ENCODE assay signal across 9 mouse cellular contexts in the genomic region with DNA sequence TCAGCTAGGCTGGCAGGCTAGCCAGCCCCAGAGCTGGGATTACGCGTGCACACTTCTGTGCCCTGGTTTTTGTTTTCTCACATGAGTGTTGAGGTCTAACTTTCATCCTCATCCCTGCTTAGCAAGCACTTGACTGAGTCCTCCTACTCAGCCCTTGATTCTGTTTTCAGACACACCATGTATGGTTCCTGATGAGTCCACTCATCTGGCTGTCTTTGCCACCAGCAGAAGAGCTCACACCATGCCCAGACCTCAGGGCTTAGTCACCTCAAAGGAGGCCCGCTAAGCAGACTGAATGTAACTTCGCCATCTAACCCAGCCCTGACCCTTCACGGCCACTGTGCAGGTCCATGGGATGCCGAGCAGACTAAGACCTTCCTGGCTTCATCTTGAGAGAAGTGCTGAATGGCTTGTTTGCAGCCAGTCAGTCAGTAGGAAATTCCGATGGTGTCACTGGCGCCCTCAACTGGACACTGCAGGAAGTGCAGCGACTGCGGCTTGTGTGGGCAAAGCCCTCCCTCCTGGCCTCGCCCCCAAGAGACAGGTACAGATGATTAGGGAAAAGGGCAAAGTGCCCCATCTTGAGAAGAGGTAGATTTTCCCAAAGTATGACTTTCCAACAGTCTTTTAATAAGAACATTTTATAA.
DNase-seq lines count a peak whose midpoint lies in the region; ATAC-seq lines count a peak whose summit lies in the region.
"Had no signal": no experiment of that assay in that cellular context is flagged by ENCODE, and none has a peak within 500 bp of the region (broad histone marks: within the 10 kb centered on the region; RNA-seq: fewer than 3 reads in every experiment).

No protein-coding gene starts in this region.

- no peak overlapping the region for H3K4me3 ChIP-seq in kidney, embryonic 14.5 days (ENCODE audit: low read length)
- no peak overlapping the region for H3K4me3 ChIP-seq in forebrain, embryonic 14.5 days (ENCODE audit: low read depth, low read length)
- H3K4me3 ChIP-seq: embryonic facial prominence, embryonic 12.5 days had no signal

- no peak for ATAC-seq in kidney, embryonic 14.5 days (ENCODE audit: low FRiP score, low TSS enrichment)
- 0 out of 2 replicates have a peak, but pooled peaks have one; percentile 20 for ATAC-seq in forebrain, embryonic 14.5 days
- ATAC-seq in hematopoietic stem cell, adult 5-6 weeks (replicated peaks in 1 of 2; ENCODE audit: insufficient read depth in 1 of 2, low FRiP score in 2 of 2, low TSS enrichment in 1 of 2, low read depth in 1 of 2, poor library complexity in 2 of 2, severe bottlenecking in 2 of 2): peak; percentile 59 to 78; a peak in 3 of 4 replicates
- peak; percentile 73 for ATAC-seq in megakaryocyte-erythroid progenitor cell, adult 5-6 weeks (replicated peaks; ENCODE audit: low FRiP score, low TSS enrichment, poor library complexity, severe bottlenecking)

- WGBS in kidney, embryonic 14.5 days: 49% methylated on average over 11 of the region's 11 CpGs
- 45% methylated on average over 11 of the region's 11 CpGs for WGBS in forebrain, embryonic 14.5 days

- no peaks in the 10 kb centered on the region for H3K9me3 ChIP-seq in kidney, embryonic 14.5 days (ENCODE audit: control insufficient read depth, low read length)
- H3K9me3 ChIP-seq in forebrain, embryonic 14.5 days (replicated peaks; ENCODE audit: control insufficient read depth, low read length): no peaks in the 10 kb centered on the region
- H3K9me3 ChIP-seq: embryonic facial prominence, embryonic 12.5 days had no signal

- H3K27me3 ChIP-seq in kidney, embryonic 14.5 days (ENCODE audit: control insufficient read depth, insufficient read depth, low read length): no peaks in the 10 kb centered on the region
- H3K27me3 ChIP-seq in forebrain, embryonic 14.5 days (replicated peaks; ENCODE audit: control insufficient read depth, insufficient read depth, low read length): no peaks in the 10 kb centered on the region
- no peaks in the 10 kb centered on the region for H3K27me3 ChIP-seq in splenic B cell, adult 2 months (ENCODE audit: control insufficient read depth, insufficient read depth, low read length, poor library complexity, severe bottlenecking)
- H3K27me3 ChIP-seq: embryonic facial prominence, embryonic 12.5 days had no signal

- DNase-seq in kidney, adult 11 months: peak; percentile 67
- DNase-seq in c-Kit-negative CD71-positive TER-119-positive erythroid progenitor cells, embryonic 14.5 days (ENCODE audit: low read depth, low spot score): peak; percentile 20
- DNase-seq in forebrain, embryonic 14.5 days (ENCODE audit: low spot score): peak; percentile 49
- peak; percentile 31 to 84 for DNase-seq in left cerebral cortex, adult 8-10 months (ENCODE audit: low spot score in 2 of 2)
- peak; percentile 83 for DNase-seq in splenic B cell, adult 2 months (ENCODE audit: low read depth, low spot score)

- H3K27ac ChIP-seq in kidney, embryonic 14.5 days (ENCODE audit: low read depth, low read length): no peak overlapping the region
- no peak overlapping the region for H3K27ac ChIP-seq in forebrain, embryonic 14.5 days (ENCODE audit: low read depth, low read length)
- H3K27ac ChIP-seq: embryonic facial prominence, embryonic 12.5 days had no signal

- H3K4me1 ChIP-seq in kidney, embryonic 14.5 days (ENCODE audit: control insufficient read depth, insufficient read depth, low read length): no peaks in the 10 kb centered on the region
- H3K4me1 ChIP-seq in forebrain, embryonic 14.5 days (ENCODE audit: control insufficient read depth, insufficient read depth, low read length): no peaks in the 10 kb centered on the region
- H3K4me1 ChIP-seq: embryonic facial prominence, embryonic 12.5 days had no signal

- H3K36me3 ChIP-seq in kidney, embryonic 14.5 days (ENCODE audit: control insufficient read depth, insufficient read depth, low read length): no peaks in the 10 kb centered on the region
- H3K36me3 ChIP-seq in forebrain, embryonic 14.5 days (ENCODE audit: control insufficient read depth, insufficient read depth, low read length): no peaks in the 10 kb centered on the region
- H3K36me3 ChIP-seq in splenic B cell, adult 2 months (ENCODE audit: control insufficient read depth, insufficient read depth, low read length, poor library complexity, severe bottlenecking): no peaks in the 10 kb centered on the region

- H3K9ac ChIP-seq in kidney, embryonic 14.5 days (ENCODE audit: low read depth, low read length): no peak overlapping the region
- H3K9ac ChIP-seq in forebrain, embryonic 14.5 days (ENCODE audit: low read length): no peak overlapping the region
- H3K9ac ChIP-seq: embryonic facial prominence, embryonic 12.5 days had no signal

- H3K4me2 ChIP-seq in kidney, embryonic 14.5 days (replicated peaks; ENCODE audit: low read depth, low read length): no peak overlapping the region
- H3K4me2 ChIP-seq in forebrain, embryonic 14.5 days (ENCODE audit: low read length): no peak overlapping the region
- H3K4me2 ChIP-seq: embryonic facial prominence, embryonic 12.5 days had no signal

Comparison
In these comparisons a context has a peak if more than half of its experiments do, and no peak if none do; other contexts are left out.
1. DNase-seq: peak in every context shown above with its lines; median percentile 83 in splenic B cell, adult 2 months; 67 in kidney, adult 11 months; 58 in left cerebral cortex, adult 8-10 months; 49 in forebrain, embryonic 14.5 days; 20 in c-Kit-negative CD71-positive TER-119-positive erythroid progenitor cells, embryonic 14.5 days.